Mouse (Mus musculus): ENCODE measurements around the gene Galnt16.

Gene Galnt16

DNA sequence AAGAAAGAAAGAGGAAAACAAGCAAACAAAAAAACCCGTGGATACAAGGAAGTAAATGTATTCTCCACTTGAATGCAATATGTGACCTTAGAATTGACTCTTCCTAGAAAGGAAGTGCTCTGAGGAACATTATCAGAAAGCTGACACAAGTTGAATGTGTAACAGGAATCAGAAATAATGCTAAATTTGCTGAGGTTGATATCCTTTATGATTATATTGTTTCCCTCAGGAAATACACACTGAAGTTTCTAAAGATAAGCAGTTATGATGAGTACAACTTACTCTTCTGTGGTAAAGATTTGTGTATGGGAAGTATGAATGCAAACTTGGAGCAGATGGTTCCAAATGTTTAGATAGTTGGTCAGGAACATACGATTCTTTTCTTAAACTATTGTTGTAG is 150.3 kb downstream of the Galnt16 start:
- no peak for DNase-seq (ENCODE audit: low spot score)

GRCm38 (mm10) chr12:80673170-80673569 is 155.1 kb downstream of the Galnt16 start:
- no peak for DNase-seq (ENCODE audit: low spot score)

All from spleen, adult 12 weeks (tissue).